Mouse (Mus musculus) intestine, embryonic 14.5 days (tissue): ENCODE results near the gene Cldn10. TPM values are rescaled to one million over a fixed set of nuclear protein-coding genes. Genes with fewer than 3 reads are reported as not detected.
"Not testable (repeated sequence)": the region's sequence is repeated elsewhere in the genome, so short reads cannot be mapped to it uniquely, and the experiment has no call there.

Experiments used
- ATAC-seq: fragments of 200-750 bp; cut with Nextera tagmentation; replicated peaks from 2 replicates; pipeline ENCODE4 v1.8.0; 2017; ENCODE audit warnings: low read depth, moderate number of reproducible peaks, moderate TSS enrichment, moderate library complexity; ENCODE audit not compliant: low FRiP score, low TSS enrichment
- DNase-seq: peaks from one replicate; pipeline ENCODE4 v3.0.0-alpha.2; 2018; ENCODE audit warnings: low spot score
- H3K27ac ChIP-seq: fragments of 300-500 bp; sonication (generic); 2 replicates; pipeline ENCODE4 v1.5.1; 2014; ENCODE audit warnings: low read depth, mild to moderate bottlenecking, control low read depth
- H3K27me3 ChIP-seq: fragments of 300-500 bp; sonication (generic); replicated peaks from 2 replicates; pipeline ENCODE4 v1.6.1; 2014; ENCODE audit warnings: low read length, control low read depth; ENCODE audit not compliant: control insufficient read depth, insufficient read depth
- H3K36me3 ChIP-seq: fragments of 300-500 bp; sonication (generic); 2 replicates; pipeline ENCODE4 v1.6.1; 2014; ENCODE audit warnings: low read length, control low read depth; ENCODE audit not compliant: control insufficient read depth, insufficient read depth
- H3K4me1 ChIP-seq: fragments of 300-500 bp; sonication (generic); replicated peaks from 2 replicates; pipeline ENCODE4 v1.6.1; 2014; ENCODE audit warnings: low read length, control low read depth, mixed read lengths; ENCODE audit not compliant: control insufficient read depth, insufficient read depth
- H3K4me2 ChIP-seq: fragments of 300-500 bp; sonication (generic); 2 replicates; pipeline ENCODE4 v1.6.1; 2014; ENCODE audit warnings: low read length
- H3K4me3 ChIP-seq: fragments of 300-500 bp; sonication (generic); 2 replicates; pipeline ENCODE4 v1.5.1; 2014; ENCODE audit warnings: low read depth, low read length, control low read depth, mixed read lengths
- H3K9ac ChIP-seq: fragments of 300-500 bp; sonication (generic); 2 replicates; pipeline ENCODE4 v1.6.1; 2014; ENCODE audit warnings: mild to moderate bottlenecking, low read length
- H3K9me3 ChIP-seq: fragments of 300-500 bp; sonication (generic); 2 replicates; pipeline ENCODE4 v1.6.1; 2016; ENCODE audit warnings: low read length, control low read depth; ENCODE audit not compliant: control insufficient read depth
- WGBS: fragments of 180-500 bp; shearing (Covaris S2); extraction: QIAGEN DNeasy Blood & Tissue Kit; methylation state at CpG from one replicate; pipeline ENCODE4 v1.1.7; 2014; 5-methylcytosine and 5-hydroxymethylcytosine counted together
- polyA plus RNA-seq: library from polyadenylated mRNA; unstranded; fragments of >200 nt; fragmentation: Nextera tagmentation; extraction: Ambion mirVana; gene quantifications from 2 replicates; pipeline ENCODE4 v1.2.1, GENCODE M21; 2014

The Cldn10 gene
- polyA plus RNA-seq, 1 experiment from 2014 or later: 14.2 TPM

DNA sequence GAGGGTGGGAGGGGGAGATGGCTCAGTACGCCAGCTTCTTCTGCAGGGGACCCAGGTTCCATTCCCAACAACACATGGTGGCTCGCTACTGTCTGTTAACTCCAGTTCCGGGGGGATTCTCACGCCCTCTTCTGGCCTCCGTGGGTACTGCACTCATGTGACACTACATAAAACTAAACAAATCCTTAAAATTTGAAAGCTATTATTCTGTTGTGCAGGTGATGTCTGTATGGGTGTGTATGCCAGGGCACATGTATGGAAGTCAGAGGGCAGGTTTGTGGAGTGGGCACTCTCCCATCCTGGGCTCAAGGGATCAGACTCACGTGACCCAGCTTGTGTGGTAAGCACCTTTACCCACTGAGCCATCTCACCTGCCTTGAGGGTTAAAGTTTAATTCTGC, 16.6 kb downstream of the Cldn10 start:
- Histone ChIP-seq H3K4me1 (no peaks in the 10 kb centered on the region), H3K27ac (no peak overlapping the region), H3K4me3 (no peak overlapping the region), H3K9me3 (no peaks in the 10 kb centered on the region), H3K4me2 (no peak overlapping the region), H3K27me3 (no peaks in the 10 kb centered on the region), H3K36me3 (no peaks in the 10 kb centered on the region), H3K9ac (no peak overlapping the region)
- WGBS: 38% methylated on average over 6 of the region's 6 CpGs
- ATAC-seq (no peak), DNase-seq (peak; percentile 49)

DNA sequence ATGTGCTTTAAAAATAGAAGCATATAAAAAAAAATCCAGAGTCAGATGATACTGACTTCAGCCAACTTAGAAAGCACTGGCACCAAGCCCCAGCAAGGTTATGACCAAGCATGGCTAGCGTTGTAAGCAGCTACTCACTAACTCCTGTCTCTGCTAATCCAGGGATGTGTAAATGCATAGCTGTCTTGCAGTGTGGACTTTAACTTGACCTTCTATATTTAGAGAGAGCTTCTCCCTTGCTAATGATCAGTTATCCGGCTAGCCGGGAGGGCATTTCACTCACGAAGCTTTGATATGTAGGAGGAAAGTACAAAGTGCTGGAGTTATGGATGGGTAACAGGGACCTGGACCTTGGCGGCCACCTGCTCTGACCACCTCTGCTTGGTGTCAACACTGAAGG, 19.9 kb downstream of the Cldn10 start:
- no peaks in the 10 kb centered on the region for H3K36me3 ChIP-seq
- no peak overlapping the region for H3K4me2 ChIP-seq
- no peak overlapping the region for H3K4me3 ChIP-seq
- no peak for ATAC-seq
- no peaks in the 10 kb centered on the region for H3K27me3 ChIP-seq
- no peaks in the 10 kb centered on the region for H3K9me3 ChIP-seq
- H3K4me1 ChIP-seq: no peaks in the 10 kb centered on the region
- H3K9ac ChIP-seq: no peak overlapping the region
- DNase-seq: no peak
- WGBS: 82% methylated on average over 5 of the region's 5 CpGs
- H3K27ac ChIP-seq: no peak overlapping the region

DNA sequence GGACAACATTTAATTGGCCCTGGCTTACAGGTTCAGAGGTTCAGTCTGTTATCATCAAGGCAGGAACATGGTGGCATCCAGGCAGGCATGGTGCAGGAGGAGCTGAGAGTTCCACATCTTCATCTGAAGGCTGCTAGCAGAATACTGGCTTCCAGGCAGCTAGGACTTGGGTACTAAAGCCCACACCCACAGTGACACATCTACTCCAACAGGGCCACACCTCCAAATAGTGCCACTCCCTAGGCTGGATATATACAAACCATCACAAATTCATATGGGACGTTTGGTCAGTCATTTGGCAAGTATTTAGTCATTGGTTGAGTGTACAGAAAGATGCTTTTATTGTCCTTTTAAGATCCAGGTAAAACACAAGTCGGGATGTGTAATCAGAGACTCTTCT, 20.5 kb downstream of the Cldn10 start:
- H3K4me3 ChIP-seq, ATAC-seq, H3K4me1 ChIP-seq, H3K36me3 ChIP-seq, H3K4me2 ChIP-seq, H3K27me3 ChIP-seq, DNase-seq, H3K9me3 ChIP-seq, H3K27ac ChIP-seq, H3K9ac ChIP-seq: not testable (repeated sequence)
- WGBS: 67% methylated on average over 2 of the region's 2 CpGs

DNA sequence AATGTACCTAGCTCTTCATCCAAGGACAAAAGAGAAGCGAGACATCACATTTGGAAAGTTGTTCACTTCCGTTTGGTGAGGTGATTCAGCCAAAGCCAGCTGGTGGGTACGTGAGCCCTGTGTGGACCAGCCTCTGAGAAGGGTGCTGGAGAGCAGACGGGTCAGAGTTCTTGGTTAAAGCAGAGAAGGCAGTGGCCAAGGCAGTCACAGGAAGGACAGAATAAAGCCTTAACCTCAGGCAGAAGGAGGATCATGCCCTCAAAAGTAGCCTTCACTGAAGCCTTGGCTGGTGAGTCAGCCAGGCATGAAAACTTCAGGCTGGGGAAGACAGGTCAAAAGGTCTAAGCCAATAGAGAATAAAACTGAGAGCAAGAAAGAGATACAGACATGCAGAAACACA, 22.0 kb downstream of the Cldn10 start:
- Histone ChIP-seq H3K27me3 (no peaks in the 10 kb centered on the region), H3K4me3 (no peak overlapping the region), H3K27ac (no peak overlapping the region), H3K9ac (no peak overlapping the region), H3K4me1 (no peaks in the 10 kb centered on the region), H3K9me3 (no peaks in the 10 kb centered on the region), H3K36me3 (no peaks in the 10 kb centered on the region), H3K4me2 (no peak overlapping the region)
- ATAC-seq: no peak
- 80% methylated on average over 4 of the region's 4 CpGs for WGBS
- no peak for DNase-seq

GRCm38 (mm10) chr14:118811256-118811655, 23.5 kb downstream of the Cldn10 start:
- not testable (repeated sequence) for H3K4me3 ChIP-seq, DNase-seq, H3K9ac ChIP-seq, H3K9me3 ChIP-seq, H3K27me3 ChIP-seq, H3K36me3 ChIP-seq, H3K27ac ChIP-seq, H3K4me1 ChIP-seq, ATAC-seq, H3K4me2 ChIP-seq

DNA sequence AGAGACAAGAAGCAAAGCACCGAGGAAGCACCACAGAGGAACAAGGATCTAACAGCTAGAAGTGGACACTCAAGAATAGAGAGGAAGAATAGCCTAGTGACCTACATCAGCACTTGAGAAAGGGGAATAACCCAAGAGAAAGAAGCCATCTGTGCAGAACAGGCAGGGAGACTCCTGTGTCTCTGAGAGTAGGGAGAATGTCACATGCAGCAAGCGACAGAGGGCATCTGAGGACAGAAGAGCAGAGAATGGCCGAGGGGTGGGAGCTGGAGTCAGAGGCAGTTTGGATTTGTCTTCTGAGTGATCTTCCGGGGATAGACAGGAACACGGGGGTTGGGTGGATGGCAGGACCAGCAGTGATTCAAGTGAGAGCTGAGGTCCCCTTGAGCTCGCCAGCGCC, 25.4 kb downstream of the Cldn10 start:
- Histone ChIP-seq H3K27me3 (no peaks in the 10 kb centered on the region), H3K4me1 (no peaks in the 10 kb centered on the region), H3K36me3 (no peaks in the 10 kb centered on the region), H3K9me3 (0 out of 2 replicates have a peak, but pooled peaks cover 5% of the 10 kb centered on the region), H3K9ac (no peak overlapping the region), H3K27ac (no peak overlapping the region), H3K4me3 (no peak overlapping the region), H3K4me2 (no peak overlapping the region)
- WGBS: 68% methylated on average over 7 of the region's 7 CpGs
- no peak for ATAC-seq
- no peak for DNase-seq

DNA sequence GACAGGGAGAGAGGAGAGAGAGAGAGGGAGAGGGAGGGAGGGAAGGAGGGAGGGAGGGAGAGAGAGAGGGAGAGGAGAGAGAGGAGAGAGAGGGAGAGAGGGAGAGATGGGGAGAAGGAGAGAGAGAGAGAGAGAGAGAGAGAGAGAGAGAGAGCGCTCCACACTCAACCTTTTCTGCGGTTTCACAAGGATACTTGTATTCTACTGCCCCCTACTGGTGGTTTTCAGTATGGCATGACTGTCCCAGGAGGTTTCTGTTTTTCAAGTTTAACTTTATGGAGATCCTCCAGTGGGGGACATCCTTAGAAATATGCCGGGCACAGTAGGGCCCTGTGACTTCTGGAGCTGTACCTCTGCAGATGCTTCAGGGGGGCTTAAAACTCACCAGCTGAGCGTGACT, 28.8 kb downstream of the Cldn10 start:
- no peak for ATAC-seq
- H3K27ac ChIP-seq: no peak overlapping the region
- H3K4me2 ChIP-seq: no peak overlapping the region
- 28% methylated on average over 4 of the region's 4 CpGs for WGBS
- H3K4me3 ChIP-seq: no peak overlapping the region
- no peaks in the 10 kb centered on the region for H3K4me1 ChIP-seq
- no peaks in the 10 kb centered on the region for H3K36me3 ChIP-seq
- no peaks in the 10 kb centered on the region for H3K27me3 ChIP-seq
- H3K9ac ChIP-seq: no peak overlapping the region
- 0 out of 2 replicates have a peak, but pooled peaks cover 7% of the 10 kb centered on the region for H3K9me3 ChIP-seq
- peak; percentile 78 for DNase-seq

DNA sequence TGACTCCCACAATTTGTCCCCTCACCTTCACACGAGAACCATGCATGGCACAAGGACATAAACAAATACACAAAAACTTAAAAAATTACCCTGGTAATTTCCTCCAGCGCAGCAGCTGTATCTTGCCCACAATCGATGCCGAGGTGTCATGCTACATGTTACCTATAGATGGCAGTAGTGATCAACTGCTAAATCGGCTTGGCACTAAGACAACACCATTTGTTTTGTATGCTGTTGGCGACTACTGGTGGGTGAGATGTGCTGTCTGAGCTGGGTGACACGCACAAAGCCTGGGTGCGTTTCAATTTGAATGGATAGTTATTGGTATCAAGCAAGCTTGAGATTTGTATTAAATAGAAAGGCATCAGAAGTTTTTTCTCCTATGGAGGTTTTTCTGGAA, 32.4 kb downstream of the Cldn10 start:
- ATAC-seq (no peak), DNase-seq (peak; percentile 76)
- no peaks in the 10 kb centered on the region for H3K36me3 ChIP-seq
- H3K27me3 ChIP-seq: no peaks in the 10 kb centered on the region
- no peak overlapping the region for H3K4me3 ChIP-seq
- 0 out of 2 replicates have a peak, but pooled peaks cover 7% of the 10 kb centered on the region for H3K9me3 ChIP-seq
- H3K4me1 ChIP-seq: no peaks in the 10 kb centered on the region
- H3K9ac ChIP-seq: no peak overlapping the region
- no peak overlapping the region for H3K4me2 ChIP-seq
- H3K27ac ChIP-seq: no peak overlapping the region
- 12% methylated on average over 8 of the region's 8 CpGs for WGBS

DNA sequence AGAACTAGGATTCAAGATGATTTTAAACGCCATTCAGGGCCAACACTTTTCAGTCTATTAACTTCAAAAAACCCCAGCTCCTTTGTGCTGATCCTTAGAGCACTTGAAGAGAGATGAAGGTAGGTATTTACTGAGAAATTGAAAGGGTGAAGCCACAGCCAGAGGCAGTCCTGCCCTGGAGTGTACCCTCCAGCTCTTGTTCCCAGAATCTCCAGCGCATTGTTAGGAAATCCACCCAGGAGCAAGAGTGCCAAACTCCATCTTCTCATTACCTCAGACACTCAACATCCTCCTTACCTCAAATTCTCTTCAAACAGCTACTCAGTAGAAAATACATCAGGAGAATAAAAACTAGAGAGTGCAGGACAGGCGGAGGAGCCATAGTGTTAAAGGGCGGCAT, 35.1 kb downstream of the Cldn10 start:
- H3K9ac ChIP-seq: no peak overlapping the region
- H3K27ac ChIP-seq: no peak overlapping the region
- DNase-seq (no peak), ATAC-seq (no peak)
- no peak overlapping the region for H3K4me3 ChIP-seq
- 0 out of 2 replicates have a peak, but pooled peaks cover 2% of the 10 kb centered on the region for H3K9me3 ChIP-seq
- H3K36me3 ChIP-seq: no peaks in the 10 kb centered on the region
- H3K4me2 ChIP-seq: no peak overlapping the region
- no peaks in the 10 kb centered on the region for H3K27me3 ChIP-seq
- WGBS: 90% methylated on average over 4 of the region's 4 CpGs
- H3K4me1 ChIP-seq: no peaks in the 10 kb centered on the region
